Mouse (Mus musculus) retina, postnatal 7 days (tissue): Measurements from ENCODE around the gene Nr6a1.

Experiments used
- DNase-seq: peaks from one replicate; pipeline ENCODE4 v3.0.0-alpha.2; 2012; ENCODE audit warnings: low read depth, low spot score

Gene Nr6a1

DNA sequence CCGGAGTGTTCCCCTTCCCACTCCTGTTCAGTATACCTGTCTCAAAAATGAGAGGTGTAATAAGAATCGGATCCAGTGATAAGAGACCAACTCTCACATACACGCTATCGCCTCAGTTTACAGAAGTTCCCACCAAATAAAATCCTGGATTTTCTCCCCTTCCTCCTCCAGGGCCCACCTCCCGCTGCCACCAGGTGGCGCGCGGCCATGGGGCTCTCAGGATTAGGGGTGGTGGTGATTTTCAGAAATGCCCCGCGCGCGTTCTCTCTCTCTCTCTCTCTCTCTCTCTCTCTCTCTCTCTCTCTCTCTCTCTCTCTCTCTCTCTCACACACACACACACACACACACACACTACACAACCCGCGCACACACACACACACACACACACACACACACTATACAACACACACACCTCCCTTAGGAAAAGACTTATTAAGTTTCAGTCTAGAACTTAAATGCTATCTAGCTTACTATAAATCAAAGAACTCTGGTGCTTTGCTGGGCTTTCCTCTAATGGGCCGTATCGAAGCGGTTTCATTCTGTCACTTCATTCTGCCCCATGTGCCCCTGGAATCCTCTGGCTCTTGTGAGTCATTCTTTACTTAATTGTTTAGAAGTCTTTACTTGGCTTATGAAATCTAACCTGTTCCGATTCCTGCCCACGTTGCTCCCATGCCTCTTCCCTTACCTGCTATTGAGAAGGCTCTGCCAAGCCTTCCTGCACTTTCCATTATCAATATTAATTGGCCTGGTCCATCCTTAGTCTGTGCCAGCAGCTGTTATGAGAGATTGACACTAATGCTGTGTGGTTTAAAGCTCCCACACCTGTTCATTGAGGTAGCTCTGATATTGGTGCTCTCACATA lies at the start of gene Nr6a1:
Gene Nr6a1 (minus strand): TSS at position 574 of the 865 bp plus-strand sequence.
- DNase-seq, result peak; percentile 56

GRCm38 (mm10) chr2:38975941-38976805 lies 48.7 kb upstream of the Nr6a1 start:
- no peak for DNase-seq

- DNase-seq, result no peak
These were observed 47.7 kb upstream of the Nr6a1 start for GRCm38 (mm10) chr2:38975181-38975580.

GRCm38 (mm10) chr2:38974171-38974570 lies 46.7 kb upstream of the Nr6a1 start:
- DNase-seq, result no peak

DNA sequence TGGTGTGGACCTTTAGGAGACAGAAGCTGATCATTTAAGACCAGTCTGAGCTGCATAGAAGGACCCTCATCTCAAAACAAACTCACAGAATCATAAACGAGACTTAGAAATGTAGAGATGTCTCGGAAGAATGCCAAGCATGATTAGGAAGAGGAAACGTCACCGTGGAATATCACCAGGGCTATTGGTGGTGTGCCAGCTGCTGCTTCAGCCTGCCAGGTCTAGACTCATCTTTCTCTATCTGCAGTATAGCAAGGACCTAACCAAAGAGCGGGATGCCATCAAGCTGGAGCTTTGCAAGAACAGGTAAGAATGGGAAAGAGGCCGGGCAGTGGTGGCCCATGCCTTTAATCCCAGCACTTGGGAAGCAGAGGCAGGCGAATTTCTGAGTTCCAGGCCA lies 46.2 kb upstream of the Nr6a1 start:
- DNase-seq, result no peak

GRCm38 (mm10) chr2:38973223-38973622 lies 45.7 kb upstream of the Nr6a1 start:
- no peak for DNase-seq

- no peak for DNase-seq
These were observed 42.6 kb upstream of the Nr6a1 start for GRCm38 (mm10) chr2:38970057-38970456.

DNA sequence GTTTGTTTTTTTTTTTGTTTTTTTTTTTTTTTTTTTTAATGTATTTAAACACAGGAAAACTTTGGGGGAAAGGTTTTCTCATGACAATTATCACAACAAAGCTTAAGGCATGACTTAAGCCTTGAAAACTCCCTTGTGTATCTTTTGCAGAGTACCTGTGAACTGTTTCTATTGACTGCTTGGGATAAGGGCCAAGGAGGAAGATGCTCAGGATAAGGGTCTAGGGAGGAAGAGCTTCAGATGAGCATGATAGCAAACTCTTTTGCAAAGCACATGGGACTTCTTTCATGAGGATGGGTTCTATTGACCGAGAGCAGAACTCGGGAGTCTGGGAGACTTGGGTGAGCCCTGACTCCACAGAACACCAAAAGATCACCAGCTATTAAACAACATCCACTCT lies 42.2 kb upstream of the Nr6a1 start:
- DNase-seq, result no peak

DNA sequence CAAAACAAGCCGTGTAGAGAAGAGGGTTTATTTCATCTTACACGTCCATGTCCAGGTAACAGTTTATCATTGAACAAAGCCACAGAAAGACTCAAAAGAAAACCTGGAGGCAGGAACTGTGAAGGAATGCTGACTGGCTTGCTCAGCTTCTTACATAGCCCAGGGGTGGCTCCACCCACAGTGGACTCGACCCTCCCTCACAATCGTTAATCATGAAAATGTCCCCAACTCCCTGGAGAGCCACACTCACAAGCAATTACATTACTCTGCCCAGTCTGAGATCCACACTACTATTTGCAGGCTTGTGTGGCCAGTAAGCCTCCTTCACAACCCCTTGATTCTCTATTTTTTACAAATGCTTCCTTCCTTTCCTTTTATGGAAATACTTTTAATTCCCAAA lies 36.7 kb upstream of the Nr6a1 start:
- no peak for DNase-seq

DNA sequence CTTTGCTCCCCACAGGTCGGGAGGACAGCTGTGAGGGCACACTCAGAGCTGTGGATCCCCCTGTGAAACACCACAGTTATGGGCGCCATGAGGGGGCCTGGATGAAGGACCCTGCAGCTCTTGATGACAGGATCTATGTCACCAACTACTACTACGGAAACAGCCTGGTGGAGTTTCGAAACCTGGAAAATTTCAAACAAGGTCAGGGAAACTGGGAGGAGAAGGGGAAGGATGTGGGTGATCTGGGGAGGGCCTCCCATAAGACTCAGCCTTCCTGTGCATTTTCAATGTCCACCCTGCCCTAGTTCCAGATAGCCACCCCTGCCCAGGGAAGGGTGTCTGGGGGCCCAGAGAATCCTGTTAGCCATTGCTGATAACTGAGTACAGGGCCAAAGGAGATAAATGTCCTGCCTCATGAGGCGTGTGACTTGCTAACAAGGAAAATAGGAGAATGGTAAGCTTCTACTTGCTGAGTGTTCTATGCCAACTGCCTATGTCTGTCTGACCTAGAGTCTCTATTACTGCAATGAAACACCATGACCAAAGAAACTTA lies 30.3 kb upstream of the Nr6a1 start:
- no peak for DNase-seq

- no peak for DNase-seq
These were observed 28.6 kb upstream of the Nr6a1 start for GRCm38 (mm10) chr2:38956062-38956461.

- no peak for DNase-seq
These were observed 25.8 kb upstream of the Nr6a1 start for GRCm38 (mm10) chr2:38953152-38953883.

GRCm38 (mm10) chr2:38950281-38950719 lies 22.8 kb upstream of the Nr6a1 start:
- peak; percentile 17 for DNase-seq

GRCm38 (mm10) chr2:38947566-38947965 lies 20.1 kb upstream of the Nr6a1 start:
- no peak for DNase-seq

- no peak for DNase-seq
These were observed 17.1 kb upstream of the Nr6a1 start for GRCm38 (mm10) chr2:38944460-38945161.

DNA sequence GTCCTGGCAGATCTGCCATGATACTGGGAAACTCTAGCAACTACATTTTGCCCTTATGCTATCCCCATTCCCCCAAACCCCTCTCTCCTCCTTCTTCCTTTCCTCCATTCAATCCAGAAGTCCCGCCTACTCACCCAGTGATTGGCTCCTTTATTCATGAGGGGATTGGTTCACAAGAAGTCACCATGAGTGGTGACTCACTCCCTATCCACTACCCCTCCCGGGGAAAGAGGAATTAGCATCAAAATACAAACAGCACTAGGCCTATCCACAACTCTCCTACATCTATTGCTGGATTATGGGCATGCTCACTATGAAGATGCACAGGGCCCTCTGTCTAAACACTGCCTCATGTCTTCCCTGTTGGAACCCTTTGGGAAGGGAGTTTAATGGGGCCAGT lies 16.5 kb upstream of the Nr6a1 start:
- no peak for DNase-seq

- no peak for DNase-seq
These were observed 15.7 kb upstream of the Nr6a1 start for GRCm38 (mm10) chr2:38943161-38943560.

DNA sequence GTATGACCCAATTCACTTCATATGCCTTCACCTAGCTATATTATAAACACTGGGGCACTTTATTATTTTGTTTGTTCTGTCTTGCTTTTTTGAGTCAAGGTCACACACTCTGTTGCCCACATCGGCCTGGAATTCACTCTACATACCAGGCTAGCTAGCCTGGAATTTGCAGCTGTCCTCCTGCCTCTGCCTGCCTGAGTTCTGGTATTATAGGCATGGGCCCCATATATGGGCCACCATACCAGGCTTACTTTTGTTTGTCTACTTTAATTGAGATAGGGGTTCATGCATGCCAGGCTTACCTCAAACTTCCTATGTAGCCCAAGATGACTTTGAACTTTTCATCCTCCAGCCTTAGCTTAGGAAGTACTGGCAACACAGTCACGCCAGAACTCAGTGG lies 14.4 kb upstream of the Nr6a1 start:
- no peak for DNase-seq

GRCm38 (mm10) chr2:38941426-38941825 lies 13.9 kb upstream of the Nr6a1 start:
- DNase-seq, result no peak

- DNase-seq, result no peak
These were observed 11.6 kb upstream of the Nr6a1 start for GRCm38 (mm10) chr2:38939047-38939446.

GRCm38 (mm10) chr2:38938007-38938406 lies 10.5 kb upstream of the Nr6a1 start:
- no peak for DNase-seq
